Mouse (Mus musculus): Measurements from ENCODE around the gene Obox2. TPM values are rescaled to one million over a fixed set of nuclear protein-coding genes. Genes with fewer than 3 reads are reported as not detected.
"Not testable (repeated sequence)": the region's sequence is repeated elsewhere in the genome, so short reads cannot be mapped to it uniquely, and the experiment has no call there.

Obox2 gene
- total RNA-seq (2022) = not detected

GRCm38 (mm10) chr7:15388421-15388998 is at the start of gene Obox2, which contains the start of gene Obox1:
TSS of gene Obox2 (plus strand) at chr7:15388721.
TSS of gene Obox1 (plus strand) at chr7:15388948.
- DNase-seq (ENCODE audit: low spot score) = not testable (repeated sequence)

GRCm38 (mm10) chr7:15399147-15399874 is 10.8 kb downstream of the Obox2 start:
- DNase-seq (ENCODE audit: low spot score) = not testable (repeated sequence)

GRCm38 (mm10) chr7:15406816-15407215 is 18.3 kb downstream of the Obox2 start:
- not testable (repeated sequence) for DNase-seq (ENCODE audit: low spot score)

GRCm38 (mm10) chr7:15418046-15418445 is 29.5 kb downstream of the Obox2 start:
- DNase-seq (ENCODE audit: low spot score) = not testable (repeated sequence)

- DNase-seq (ENCODE audit: low spot score) = not testable (repeated sequence)
Observed at GRCm38 (mm10) chr7:15425537-15425936, 37.0 kb downstream of the Obox2 start.

Other genes with a start within 250 kb of the Obox2 start
- gene Obox1, start 227 bp downstream of the Obox2 start, total RNA-seq (2022) = not detected

Measured in heart, adult 8-10 months (tissue).